Mouse (Mus musculus) Muller cell, postnatal 12 days (primary cell): ENCODE measurements around the gene Ccdc50.

ENCODE experiments used
- DNase-seq: peaks from one replicate; pipeline ENCODE4 v3.0.0-alpha.2; 2015; ENCODE audit errors: inconsistent ontology term

Gene Ccdc50

GRCm38 (mm10) chr16:27388761-27389451 is at the start of gene Ccdc50:
Ccdc50 (plus strand) TSS chr16:27388869.
- peak; percentile 90 for DNase-seq

GRCm38 (mm10) chr16:27347521-27347920 is 41.1 kb upstream of the Ccdc50 start:
- no peak for DNase-seq

- DNase-seq = no peak
Observed at GRCm38 (mm10) chr16:27348359-27348758, 40.3 kb upstream of the Ccdc50 start.

- peak; percentile 5 for DNase-seq
Observed at GRCm38 (mm10) chr16:27349235-27349634, 39.4 kb upstream of the Ccdc50 start.

- no peak for DNase-seq
Observed at GRCm38 (mm10) chr16:27349878-27350532, 38.7 kb upstream of the Ccdc50 start.

- no peak for DNase-seq
Observed at GRCm38 (mm10) chr16:27354464-27354863, 34.2 kb upstream of the Ccdc50 start.

- DNase-seq = no peak
Observed at GRCm38 (mm10) chr16:27360059-27360458, 28.6 kb upstream of the Ccdc50 start.

- DNase-seq = no peak
Observed at GRCm38 (mm10) chr16:27370191-27370590, 18.5 kb upstream of the Ccdc50 start, which contains the start of gene Uts2b. Uts2b (minus strand) TSS chr16:27370239.

- no peak for DNase-seq
Observed at GRCm38 (mm10) chr16:27370700-27371099, 18.0 kb upstream of the Ccdc50 start.

- no peak for DNase-seq
Observed at GRCm38 (mm10) chr16:27374139-27374538, 14.5 kb upstream of the Ccdc50 start.

GRCm38 (mm10) chr16:27375318-27375717 is 13.4 kb upstream of the Ccdc50 start:
- DNase-seq = no peak

- no peak for DNase-seq
Observed at GRCm38 (mm10) chr16:27376556-27376955, 12.1 kb upstream of the Ccdc50 start.

GRCm38 (mm10) chr16:27382217-27382616 is 6.5 kb upstream of the Ccdc50 start:
- DNase-seq = no peak

GRCm38 (mm10) chr16:27384893-27385603 is 3.6 kb upstream of the Ccdc50 start:
- peak; percentile 80 for DNase-seq

- DNase-seq = no peak
Observed at GRCm38 (mm10) chr16:27385649-27386048, 3.0 kb upstream of the Ccdc50 start.

GRCm38 (mm10) chr16:27386850-27387407 is 1.7 kb upstream of the Ccdc50 start:
- no peak for DNase-seq

- peak; percentile 52 for DNase-seq
Observed at GRCm38 (mm10) chr16:27387634-27388611, 746 bp upstream of the Ccdc50 start.

GRCm38 (mm10) chr16:27389534-27390282 is 1.0 kb downstream of the Ccdc50 start:
- peak; percentile 69 for DNase-seq

GRCm38 (mm10) chr16:27390306-27390705 is 1.6 kb downstream of the Ccdc50 start:
- DNase-seq = no peak

- no peak for DNase-seq
Observed at GRCm38 (mm10) chr16:27391845-27392244, 3.2 kb downstream of the Ccdc50 start.
